Mouse (Mus musculus) liver, embryonic 13.5 days (tissue): Measurements from ENCODE around the gene Ralgds. TPM values are rescaled to one million over a fixed set of nuclear protein-coding genes. Genes with fewer than 3 reads are reported as not detected.

Source experiments
- ATAC-seq: fragments of 200-750 bp; cut with Nextera tagmentation; 2 replicates; pipeline ENCODE4 v1.8.0; 2017; ENCODE audit warnings: low read depth, mild to moderate bottlenecking, moderate number of reproducible peaks, moderate library complexity
- DNase-seq: peaks from one replicate; pipeline ENCODE4 v3.0.0; 2022
- H3K27ac ChIP-seq: fragments of 300-500 bp; sonication (generic); 2 replicates; pipeline ENCODE4 v1.5.1; 2015; ENCODE audit warnings: moderate library complexity, mild to moderate bottlenecking, inconsistent platforms
- H3K27me3 ChIP-seq: fragments of 300-500 bp; sonication (generic); 2 replicates; pipeline ENCODE4 v1.6.1; 2015; ENCODE audit warnings: mild to moderate bottlenecking, inconsistent platforms
- H3K36me3 ChIP-seq: fragments of 300-500 bp; sonication (generic); 2 replicates; pipeline ENCODE4 v1.6.1; 2015; ENCODE audit warnings: mild to moderate bottlenecking, inconsistent platforms
- H3K4me1 ChIP-seq: fragments of 300-500 bp; sonication (generic); replicated peaks from 2 replicates; pipeline ENCODE4 v1.6.1; 2015; ENCODE audit warnings: inconsistent platforms
- H3K4me2 ChIP-seq: fragments of 300-500 bp; sonication (generic); 2 replicates; pipeline ENCODE4 v1.6.1; 2015; ENCODE audit warnings: inconsistent platforms, mild to moderate bottlenecking, moderate library complexity
- H3K4me3 ChIP-seq: fragments of 300-500 bp; sonication (generic); replicated peaks from 2 replicates; pipeline ENCODE4 v1.5.1; 2015; ENCODE audit warnings: mild to moderate bottlenecking, inconsistent platforms
- H3K9ac ChIP-seq: fragments of 300-500 bp; sonication (generic); 2 replicates; pipeline ENCODE4 v1.6.1; 2015; ENCODE audit warnings: mild to moderate bottlenecking, inconsistent platforms
- H3K9me3 ChIP-seq: fragments of 300-500 bp; sonication (generic); replicated peaks from 2 replicates; pipeline ENCODE4 v1.6.1; 2016; ENCODE audit warnings: inconsistent platforms
- WGBS: fragments of 180-500 bp; shearing (Covaris S2); methylation state at CpG from one replicate; pipeline ENCODE4 v1.1.7; 2015; ENCODE audit not compliant: insufficient replicate concordance; 5-methylcytosine and 5-hydroxymethylcytosine counted together
- polyA plus RNA-seq: library from polyadenylated mRNA; unstranded; fragments of >200 nt; fragmentation: Nextera tagmentation; extraction: Ambion mirVana; gene quantifications from 2 replicates; pipeline ENCODE4 v1.2.1, GENCODE M21; 2015

Gene Ralgds
- polyA plus RNA-seq, 1 experiment from 2014 or later, result 1.7 TPM

- no peak overlapping the region for H3K27ac ChIP-seq
- H3K4me3 ChIP-seq, result no peak overlapping the region
- ATAC-seq (no peak), DNase-seq (no peak)
- H3K27me3 ChIP-seq, result no peaks in the 10 kb centered on the region
- no peak overlapping the region for H3K4me2 ChIP-seq
- no peaks in the 10 kb centered on the region for H3K9me3 ChIP-seq
- no peaks in the 10 kb centered on the region; the same call in 1 of the 2 replicates for H3K36me3 ChIP-seq
- no peaks in the 10 kb centered on the region for H3K4me1 ChIP-seq
- no peak overlapping the region for H3K9ac ChIP-seq
Observed at GRCm38 (mm10) chr2:28545976-28546375, 33.1 kb downstream of the Ralgds start.

- no peaks in the 10 kb centered on the region for H3K4me1 ChIP-seq
- ATAC-seq (no peak), DNase-seq (no peak)
- 60% methylated on average over 6 of the region's 6 CpGs for WGBS
- no peak overlapping the region for H3K4me2 ChIP-seq
- H3K27ac ChIP-seq, result no peak overlapping the region
- H3K4me3 ChIP-seq, result no peak overlapping the region
- H3K36me3 ChIP-seq, result no peaks in the 10 kb centered on the region; the same call in 1 of the 2 replicates
- no peak overlapping the region for H3K9ac ChIP-seq
- no peaks in the 10 kb centered on the region for H3K9me3 ChIP-seq
- H3K27me3 ChIP-seq, result no peaks in the 10 kb centered on the region
Observed at GRCm38 (mm10) chr2:28546560-28546959, 33.6 kb downstream of the Ralgds start.

GRCm38 (mm10) chr2:28547237-28548172 lies 34.6 kb downstream of the Ralgds start:
- Histone ChIP-seq H3K9me3 (no peaks in the 10 kb centered on the region), H3K27ac (no peak overlapping the region), H3K4me1 (no peaks in the 10 kb centered on the region), H3K4me2 (no peak overlapping the region), H3K36me3 (no peaks in the 10 kb centered on the region; the same call in 1 of the 2 replicates), H3K27me3 (no peaks in the 10 kb centered on the region), H3K4me3 (no peak overlapping the region), H3K9ac (no peak overlapping the region)
- ATAC-seq, result peak; percentile 21; the same call in 1 of the 2 replicates
- peak; percentile 69 for DNase-seq
- WGBS, result 41% methylated on average over 11 of the region's 11 CpGs

- H3K4me1 ChIP-seq, result no peaks in the 10 kb centered on the region
- no peak overlapping the region for H3K27ac ChIP-seq
- H3K9ac ChIP-seq, result no peak overlapping the region
- no peak overlapping the region for H3K4me2 ChIP-seq
- H3K4me3 ChIP-seq, result no peak overlapping the region
- no peaks in the 10 kb centered on the region for H3K27me3 ChIP-seq
- DNase-seq, result no peak
- no peaks in the 10 kb centered on the region for H3K9me3 ChIP-seq
- 75% methylated on average over 13 of the region's 13 CpGs for WGBS
- no peaks in the 10 kb centered on the region; the same call in 1 of the 2 replicates for H3K36me3 ChIP-seq
- no peak for ATAC-seq
Observed at GRCm38 (mm10) chr2:28549157-28549556, 36.2 kb downstream of the Ralgds start.

- H3K27ac ChIP-seq, result no peak overlapping the region
- no peaks in the 10 kb centered on the region for H3K36me3 ChIP-seq
- no peaks in the 10 kb centered on the region for H3K9me3 ChIP-seq
- DNase-seq (no peak), ATAC-seq (no peak)
- H3K4me2 ChIP-seq, result no peak overlapping the region
- H3K4me1 ChIP-seq, result no peaks in the 10 kb centered on the region
- H3K9ac ChIP-seq, result no peak overlapping the region
- no peak overlapping the region for H3K4me3 ChIP-seq
- WGBS, result 75% methylated on average over 5 of the region's 5 CpGs
- no peaks in the 10 kb centered on the region for H3K27me3 ChIP-seq
Observed at GRCm38 (mm10) chr2:28552301-28552700, 39.4 kb downstream of the Ralgds start.

GRCm38 (mm10) chr2:28557452-28557851 lies 44.5 kb downstream of the Ralgds start:
- Histone ChIP-seq H3K4me1 (no peaks in the 10 kb centered on the region), H3K9me3 (no peaks in the 10 kb centered on the region), H3K4me2 (no peak overlapping the region), H3K36me3 (no peaks in the 10 kb centered on the region), H3K27ac (no peak overlapping the region), H3K27me3 (no peaks in the 10 kb centered on the region), H3K9ac (no peak overlapping the region), H3K4me3 (no peak overlapping the region)
- ATAC-seq, result no peak
- no peak for DNase-seq
- 66% methylated on average over 5 of the region's 5 CpGs for WGBS

GRCm38 (mm10) chr2:28563303-28563702 lies 50.4 kb downstream of the Ralgds start, which contains the start of gene Cel:
Cel (minus strand) TSS chr2:28563403.
- Histone ChIP-seq H3K4me1 (no peaks in the 10 kb centered on the region), H3K4me3 (no peak within 1 kb of the TSS), H3K36me3 (peaks cover 28% of the 10 kb centered on the region), H3K27ac (no peak within 1 kb of the TSS), H3K9ac (no peak within 1 kb of the TSS), H3K4me2 (no peak within 1 kb of the TSS), H3K27me3 (no peaks in the 10 kb centered on the region), H3K9me3 (no peaks in the 10 kb centered on the region)
- DNase-seq, result no peak
- no peak for ATAC-seq
- WGBS, result 60% methylated on average over 6 of the region's 6 CpGs

- ATAC-seq (no peak), DNase-seq (no peak)
- no peaks in the 10 kb centered on the region for H3K4me1 ChIP-seq
- H3K36me3 ChIP-seq, result peaks cover 33% of the 10 kb centered on the region
- H3K4me2 ChIP-seq, result no peak overlapping the region
- H3K27me3 ChIP-seq, result no peaks in the 10 kb centered on the region
- H3K4me3 ChIP-seq, result no peak overlapping the region
- H3K9me3 ChIP-seq, result no peaks in the 10 kb centered on the region
- H3K27ac ChIP-seq, result no peak overlapping the region
- H3K9ac ChIP-seq, result no peak overlapping the region
Observed at GRCm38 (mm10) chr2:28563830-28564229, 50.9 kb downstream of the Ralgds start.

- Histone ChIP-seq H3K4me1 (no peaks in the 10 kb centered on the region), H3K4me3 (no peak overlapping the region), H3K9ac (no peak overlapping the region), H3K27me3 (no peaks in the 10 kb centered on the region), H3K4me2 (no peak overlapping the region), H3K27ac (no peak overlapping the region), H3K36me3 (peaks cover 39% of the 10 kb centered on the region), H3K9me3 (no peaks in the 10 kb centered on the region)
- ATAC-seq (no peak), DNase-seq (no peak)
- 71% methylated on average over 4 of the region's 4 CpGs for WGBS
Observed at GRCm38 (mm10) chr2:28564380-28564779, 51.5 kb downstream of the Ralgds start.

GRCm38 (mm10) chr2:28566545-28566944 lies 53.6 kb downstream of the Ralgds start:
- Histone ChIP-seq H3K27ac (no peak overlapping the region), H3K9me3 (no peaks in the 10 kb centered on the region), H3K27me3 (no peaks in the 10 kb centered on the region), H3K4me1 (no peaks in the 10 kb centered on the region), H3K4me3 (no peak overlapping the region), H3K9ac (no peak overlapping the region), H3K36me3 (peaks cover 60% of the 10 kb centered on the region), H3K4me2 (no peak overlapping the region)
- DNase-seq (no peak), ATAC-seq (no peak)
- 65% methylated on average over 5 of the region's 5 CpGs for WGBS

- Histone ChIP-seq H3K4me1 (no peaks in the 10 kb centered on the region), H3K27me3 (no peaks in the 10 kb centered on the region), H3K27ac (no peak overlapping the region), H3K9me3 (no peaks in the 10 kb centered on the region), H3K4me3 (no peak overlapping the region), H3K9ac (no peak overlapping the region), H3K4me2 (no peak overlapping the region), H3K36me3 (peaks cover 91% of the 10 kb centered on the region)
- no peak for ATAC-seq
- 59% methylated on average over 2 of the region's 3 CpGs for WGBS
- no peak for DNase-seq
Observed at GRCm38 (mm10) chr2:28569903-28570302, 57.0 kb downstream of the Ralgds start.

- 78% methylated on average over 4 of the region's 4 CpGs for WGBS
Observed at GRCm38 (mm10) chr2:28575341-28575740, 62.4 kb downstream of the Ralgds start.

More at GRCm38 (mm10) chr2:28575341-28575740, 62.4 kb downstream of the Ralgds start:
- H3K36me3 ChIP-seq, result peaks cover 92% of the 10 kb centered on the region
- no peaks in the 10 kb centered on the region for H3K9me3 ChIP-seq
- H3K9ac ChIP-seq, result no peak overlapping the region
- no peak overlapping the region for H3K27ac ChIP-seq
- H3K4me2 ChIP-seq, result no peak overlapping the region
- no peak overlapping the region for H3K4me3 ChIP-seq
- DNase-seq (no peak), ATAC-seq (no peak)
- H3K27me3 ChIP-seq, result no peaks in the 10 kb centered on the region
- H3K4me1 ChIP-seq, result no peaks in the 10 kb centered on the region
